Mouse (Mus musculus): ENCODE measurements at regions not wholly inside any gene's neighbourhood (a gene's known extent, or its start where the extent isn't known, plus 50 kb on each side); places are given as distances from the start of the nearest gene placed in this dataset.
"Not testable (repeated sequence)": the region's sequence is repeated elsewhere in the genome, so short reads cannot be mapped to it uniquely, and the experiment has no call there.

DNA sequence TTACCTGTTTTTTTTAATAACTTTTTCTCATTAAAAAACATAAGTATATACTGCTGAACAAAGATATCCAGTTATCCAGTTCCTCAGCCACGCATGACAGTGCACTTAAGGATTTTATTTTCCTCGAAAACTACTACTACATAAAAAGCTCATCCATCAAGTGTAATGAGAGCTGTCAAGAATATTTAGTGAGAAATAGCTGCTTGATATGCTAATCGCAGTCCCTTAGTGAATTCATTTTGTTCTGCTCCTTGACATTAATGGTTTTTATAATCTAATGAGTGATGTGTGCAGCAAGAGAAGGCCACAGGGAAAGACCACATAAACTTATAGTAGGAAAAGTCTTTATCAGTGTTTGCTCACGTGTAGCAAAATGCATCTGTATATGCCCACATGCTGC, 754.0 kb upstream of the Slc39a10 start:
- no peaks in the 10 kb centered on the region for H3K4me1 ChIP-seq (replicated peaks; ENCODE audit: insufficient read depth, low read length)
- no peak overlapping the region for H3K27ac ChIP-seq
- H3K9me3 ChIP-seq (replicated peaks; ENCODE audit: low read length), result no peaks in the 10 kb centered on the region
- no peak overlapping the region for H3K4me2 ChIP-seq (ENCODE audit: low read length)
- DNase-seq (ENCODE audit: low spot score) (no peak), ATAC-seq (replicated peaks; ENCODE audit: low FRiP score, low read depth) (no peak)
- 51% methylated on average over 4 of the region's 4 CpGs for WGBS
- TF ChIP-seq CTCF (IDR thresholded peaks at IDR 0.05; ENCODE audit: low read depth), result no peak
- H3K9ac ChIP-seq (ENCODE audit: low read depth, low read length), result no peak overlapping the region
- H3K4me3 ChIP-seq (replicated peaks; ENCODE audit: low read depth, low read length), result no peak overlapping the region
- H3K27me3 ChIP-seq (ENCODE audit: insufficient read depth, low read length), result no peaks in the 10 kb centered on the region
- no peaks in the 10 kb centered on the region for H3K36me3 ChIP-seq (ENCODE audit: insufficient read depth, low read length)

DNA sequence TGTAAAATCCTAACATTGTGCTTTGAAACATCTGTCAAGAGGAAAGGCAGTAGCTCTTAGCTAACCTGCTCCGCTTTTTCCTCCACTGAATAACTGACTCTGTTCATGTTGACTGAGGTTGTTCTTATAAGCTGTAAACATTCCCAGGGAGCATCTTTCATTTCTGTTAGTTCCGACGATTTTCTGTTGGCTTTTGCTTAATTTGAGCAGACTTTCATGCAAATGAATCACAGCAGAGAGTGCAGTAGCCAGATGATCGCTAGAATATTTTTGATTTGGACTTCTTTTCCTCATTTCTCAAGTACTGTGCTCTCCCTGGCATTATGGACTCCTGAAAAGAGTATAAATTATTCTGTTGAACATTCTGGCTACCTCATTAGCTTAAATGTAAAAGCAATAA, 713.9 kb upstream of the Slc39a10 start:
- no peaks in the 10 kb centered on the region for H3K4me1 ChIP-seq (replicated peaks; ENCODE audit: insufficient read depth, low read length)
- H3K36me3 ChIP-seq (ENCODE audit: insufficient read depth, low read length), result no peaks in the 10 kb centered on the region
- ATAC-seq (replicated peaks; ENCODE audit: low FRiP score, low read depth), result no peak
- H3K9ac ChIP-seq (ENCODE audit: low read depth, low read length), result no peak overlapping the region
- H3K4me3 ChIP-seq (replicated peaks; ENCODE audit: low read depth, low read length), result no peak overlapping the region
- no peak overlapping the region for H3K27ac ChIP-seq
- no peak overlapping the region for H3K4me2 ChIP-seq (ENCODE audit: low read length)
- TF ChIP-seq CTCF (IDR thresholded peaks at IDR 0.05; ENCODE audit: low read depth), result no peak
- H3K9me3 ChIP-seq (replicated peaks; ENCODE audit: low read length), result no peaks in the 10 kb centered on the region
- H3K27me3 ChIP-seq (ENCODE audit: insufficient read depth, low read length), result no peaks in the 10 kb centered on the region
- WGBS, result 75% methylated on average over 4 of the region's 4 CpGs
- DNase-seq (ENCODE audit: low spot score), result no peak

DNA sequence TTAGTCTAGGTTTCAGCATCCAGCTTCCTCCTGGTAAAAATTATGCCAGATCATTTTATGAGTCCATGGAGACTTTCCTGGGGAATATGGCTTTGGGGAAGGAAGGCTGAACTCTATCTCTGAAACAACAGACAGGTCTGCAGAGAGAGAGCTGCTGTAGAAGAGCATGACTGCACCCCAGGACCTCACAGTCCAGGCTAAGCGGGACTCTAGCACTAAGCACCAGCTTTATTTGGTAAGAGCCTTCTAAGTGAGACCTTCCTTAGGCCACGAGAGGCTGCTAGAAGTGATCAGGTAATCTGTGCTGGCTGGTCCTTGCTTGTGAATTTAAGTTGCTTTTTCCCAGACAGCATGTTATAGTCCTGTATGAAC, 711.3 kb upstream of the Slc39a10 start:
- Histone ChIP-seq H3K9me3 (replicated peaks; ENCODE audit: low read length) (no peaks in the 10 kb centered on the region), H3K4me1 (replicated peaks; ENCODE audit: insufficient read depth, low read length) (no peaks in the 10 kb centered on the region), H3K9ac (ENCODE audit: low read depth, low read length) (no peak overlapping the region), H3K27ac (no peak overlapping the region), H3K27me3 (ENCODE audit: insufficient read depth, low read length) (no peaks in the 10 kb centered on the region), H3K4me3 (replicated peaks; ENCODE audit: low read depth, low read length) (no peak overlapping the region), H3K36me3 (ENCODE audit: insufficient read depth, low read length) (no peaks in the 10 kb centered on the region), H3K4me2 (ENCODE audit: low read length) (no peak overlapping the region)
- TF ChIP-seq CTCF (IDR thresholded peaks at IDR 0.05; ENCODE audit: low read depth), result no peak
- no peak for DNase-seq (ENCODE audit: low spot score)
- ATAC-seq (replicated peaks; ENCODE audit: low FRiP score, low read depth), result no peak
- WGBS, result 67% methylated on average over 2 of the region's 2 CpGs

DNA sequence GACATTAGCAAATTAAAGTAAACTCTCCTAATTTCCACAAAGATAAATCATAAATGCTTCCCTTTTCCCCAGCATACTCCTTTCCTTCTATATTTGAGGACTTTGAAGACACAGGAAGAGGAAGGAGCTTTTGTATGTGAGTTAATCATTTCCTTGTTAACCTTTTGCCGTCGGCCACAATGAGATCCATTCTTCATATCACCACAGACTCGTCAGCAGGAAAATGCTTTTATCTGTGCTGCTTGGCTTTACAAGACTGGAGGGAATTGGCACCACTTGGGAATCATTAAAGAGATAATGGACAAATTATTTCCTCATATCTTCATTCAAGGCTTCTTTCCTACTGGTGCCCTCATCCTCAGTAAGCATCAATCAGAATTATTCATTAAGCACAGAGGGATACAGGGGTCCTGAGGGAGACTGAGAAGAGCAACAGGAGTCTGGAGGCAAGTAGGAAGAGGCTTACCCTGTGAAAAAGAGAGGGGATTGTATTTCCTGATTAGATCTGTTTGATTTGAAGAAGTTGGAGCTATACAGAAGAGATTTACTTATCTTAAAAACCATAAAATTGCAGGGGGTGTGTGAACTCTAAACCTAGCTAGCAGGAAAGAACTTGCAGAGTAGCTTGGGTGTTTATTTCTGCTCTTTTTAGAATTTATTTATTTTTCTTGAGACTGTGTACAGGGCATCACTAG, 710.8 kb upstream of the Slc39a10 start:
- no peak for TF ChIP-seq CTCF (IDR thresholded peaks at IDR 0.05; ENCODE audit: low read depth)
- H3K4me1 ChIP-seq (replicated peaks; ENCODE audit: insufficient read depth, low read length), result no peaks in the 10 kb centered on the region
- no peaks in the 10 kb centered on the region for H3K9me3 ChIP-seq (replicated peaks; ENCODE audit: low read length)
- no peak overlapping the region for H3K27ac ChIP-seq
- 33% methylated on average over 3 of the region's 3 CpGs for WGBS
- H3K27me3 ChIP-seq (ENCODE audit: insufficient read depth, low read length), result no peaks in the 10 kb centered on the region
- ATAC-seq (replicated peaks; ENCODE audit: low FRiP score, low read depth), result no peak
- no peak overlapping the region for H3K4me3 ChIP-seq (replicated peaks; ENCODE audit: low read depth, low read length)
- H3K36me3 ChIP-seq (ENCODE audit: insufficient read depth, low read length), result no peaks in the 10 kb centered on the region
- no peak overlapping the region for H3K4me2 ChIP-seq (ENCODE audit: low read length)
- H3K9ac ChIP-seq (ENCODE audit: low read depth, low read length), result no peak overlapping the region
- DNase-seq (ENCODE audit: low spot score), result no peak

DNA sequence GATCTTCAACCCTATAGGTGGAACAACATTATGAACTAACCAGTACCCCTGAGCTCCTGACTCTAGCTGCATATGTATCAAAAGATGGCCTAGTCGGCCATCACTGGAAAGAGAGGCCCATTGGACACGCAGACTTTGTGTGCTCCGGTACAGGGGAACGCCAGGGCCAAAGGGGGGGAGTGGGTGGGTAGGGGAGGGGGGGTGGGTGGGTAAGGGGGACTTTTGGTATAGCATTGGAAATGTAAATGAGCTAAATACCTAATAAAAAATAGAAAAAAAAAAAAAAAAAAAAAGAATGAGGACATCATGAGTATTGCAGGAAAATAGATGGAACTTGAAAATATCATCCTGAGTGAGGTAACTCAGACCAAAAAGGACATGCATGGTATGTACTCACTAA, 701.0 kb upstream of the Slc39a10 start:
- not testable (repeated sequence) for H3K4me2 ChIP-seq (ENCODE audit: low read length); H3K27ac ChIP-seq; H3K9me3 ChIP-seq (replicated peaks; ENCODE audit: low read length); H3K27me3 ChIP-seq (ENCODE audit: insufficient read depth, low read length); DNase-seq (ENCODE audit: low spot score); H3K4me1 ChIP-seq (replicated peaks; ENCODE audit: insufficient read depth, low read length); H3K4me3 ChIP-seq (replicated peaks; ENCODE audit: low read depth, low read length); ATAC-seq (replicated peaks; ENCODE audit: low FRiP score, low read depth); H3K9ac ChIP-seq (ENCODE audit: low read depth, low read length); H3K36me3 ChIP-seq (ENCODE audit: insufficient read depth, low read length)
- 86% methylated on average over 1 of the region's 4 CpGs for WGBS

DNA sequence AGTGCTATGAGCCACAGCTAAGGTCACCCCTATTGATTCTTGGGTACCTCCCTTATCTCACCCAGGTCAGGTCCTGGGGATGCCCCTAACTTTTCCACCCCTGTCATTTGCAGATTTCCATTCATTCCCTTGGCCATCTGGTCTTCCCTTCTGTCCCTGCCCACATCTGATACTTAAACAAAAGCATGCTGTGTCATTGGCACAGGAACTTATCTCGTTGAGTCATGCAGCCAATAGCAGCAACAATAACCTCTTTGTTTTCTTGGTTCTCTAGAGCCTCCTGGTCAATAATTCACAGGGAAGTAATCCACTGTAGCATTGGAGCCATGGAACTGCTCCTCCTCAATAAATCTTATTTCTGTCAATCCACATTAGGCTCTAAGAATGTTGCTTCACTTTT, 653.0 kb upstream of the Slc39a10 start:
- DNase-seq (ENCODE audit: low spot score) (no peak), ATAC-seq (replicated peaks; ENCODE audit: low FRiP score, low read depth) (no peak)
- TF ChIP-seq CTCF (IDR thresholded peaks at IDR 0.05; ENCODE audit: low read depth), result no peak
- Histone ChIP-seq H3K9ac (ENCODE audit: low read depth, low read length) (no peak overlapping the region), H3K4me2 (ENCODE audit: low read length) (no peak overlapping the region), H3K36me3 (ENCODE audit: insufficient read depth, low read length) (no peaks in the 10 kb centered on the region), H3K9me3 (replicated peaks; ENCODE audit: low read length) (no peaks in the 10 kb centered on the region), H3K4me3 (replicated peaks; ENCODE audit: low read depth, low read length) (no peak overlapping the region), H3K27ac (no peak overlapping the region), H3K27me3 (ENCODE audit: insufficient read depth, low read length) (no peaks in the 10 kb centered on the region), H3K4me1 (replicated peaks; ENCODE audit: insufficient read depth, low read length) (no peaks in the 10 kb centered on the region)
- 38% methylated on average over 1 of the region's 1 CpGs for WGBS

DNA sequence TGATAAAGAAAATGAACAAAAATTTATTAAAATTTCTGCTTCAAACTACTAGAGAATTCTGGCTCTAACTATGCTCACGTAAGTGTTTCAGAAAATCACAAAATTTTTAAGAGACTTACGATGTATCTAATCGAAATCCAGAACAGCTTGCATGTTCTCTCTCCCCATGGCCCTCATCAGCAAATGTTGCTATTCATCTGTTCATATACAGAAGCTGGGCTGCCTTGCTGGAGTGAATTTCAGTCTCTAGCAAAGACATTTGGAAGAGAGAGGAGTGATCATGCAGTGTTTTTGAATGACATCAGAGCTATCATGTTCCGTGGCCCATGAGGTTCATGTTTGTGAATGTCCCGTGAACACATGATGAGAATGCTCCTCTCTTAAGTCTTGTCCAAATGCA, 618.8 kb upstream of the Slc39a10 start:
- H3K9ac ChIP-seq (ENCODE audit: low read depth, low read length), result no peak overlapping the region
- H3K4me2 ChIP-seq (ENCODE audit: low read length), result no peak overlapping the region
- no peaks in the 10 kb centered on the region for H3K36me3 ChIP-seq (ENCODE audit: insufficient read depth, low read length)
- WGBS, result 76% methylated on average over 5 of the region's 5 CpGs
- TF ChIP-seq CTCF (IDR thresholded peaks at IDR 0.05; ENCODE audit: low read depth), result no peak
- no peaks in the 10 kb centered on the region for H3K9me3 ChIP-seq (replicated peaks; ENCODE audit: low read length)
- no peaks in the 10 kb centered on the region for H3K27me3 ChIP-seq (ENCODE audit: insufficient read depth, low read length)
- no peaks in the 10 kb centered on the region for H3K4me1 ChIP-seq (replicated peaks; ENCODE audit: insufficient read depth, low read length)
- no peak overlapping the region for H3K4me3 ChIP-seq (replicated peaks; ENCODE audit: low read depth, low read length)
- no peak for ATAC-seq (replicated peaks; ENCODE audit: low FRiP score, low read depth)
- DNase-seq (ENCODE audit: low spot score), result no peak
- no peak overlapping the region for H3K27ac ChIP-seq

Data from kidney, postnatal 0 days (tissue).